Mouse (Mus musculus): ENCODE data around the gene Mymx. TPM values are rescaled to one million over a fixed set of nuclear protein-coding genes. Genes with fewer than 3 reads are reported as not detected.

Gene Mymx
- polyA plus RNA-seq, 1 experiment from 2014 or later = 0.39 TPM

DNA sequence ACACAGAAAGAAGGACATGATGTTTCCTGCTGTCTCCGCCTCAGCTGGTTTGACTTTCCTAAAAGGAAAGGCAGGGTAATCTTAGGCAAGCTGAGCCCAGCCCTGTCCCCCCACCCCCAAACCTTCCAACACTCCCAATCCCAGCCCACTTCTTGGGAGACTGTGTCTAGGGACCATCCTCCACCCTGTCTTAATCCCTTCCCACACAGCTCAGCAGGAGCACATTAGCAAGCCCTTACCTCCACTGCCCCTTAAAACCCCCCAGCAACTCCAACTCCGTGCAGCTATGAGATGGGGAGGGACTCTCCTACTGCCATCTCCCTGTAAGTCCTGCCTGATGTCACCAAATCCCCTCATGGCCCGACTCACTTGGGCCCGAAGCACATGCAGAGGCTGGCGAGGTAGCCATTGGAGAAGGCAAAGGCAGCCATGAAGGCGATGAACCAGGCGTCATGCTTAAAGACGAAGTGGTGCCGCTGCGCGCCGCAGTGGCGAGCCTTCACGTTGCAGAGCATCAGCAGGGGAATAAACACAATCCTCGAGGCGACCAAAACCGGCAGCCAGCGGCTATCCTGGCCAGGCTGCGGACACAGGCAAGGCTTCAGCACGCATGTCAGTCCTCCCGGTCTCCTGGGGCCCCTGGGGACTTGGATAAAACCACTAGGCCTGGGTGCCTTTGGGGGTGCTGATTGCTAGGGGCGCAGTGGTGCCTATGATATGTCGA is 16.0 kb downstream of the Mymx start:
- no peak overlapping the region for H3K4me2 ChIP-seq (ENCODE audit: low read depth, low read length)

GRCm38 (mm10) chr17:45584939-45585678 is 16.8 kb downstream of the Mymx start:
- H3K9ac ChIP-seq (ENCODE audit: low read length) = peak overlapping the region; percentile 48

More for the DNA sequence above, 16.0 kb downstream of the Mymx start:
- H3K9ac ChIP-seq (ENCODE audit: low read length) = peak overlapping the region; percentile 8; the same call in 1 of the 2 replicates
- H3K4me3 ChIP-seq (ENCODE audit: low read length) = no peak overlapping the region
- H3K27me3 ChIP-seq (ENCODE audit: control insufficient read depth, insufficient read depth, low read depth, low read length) = no peaks in the 10 kb centered on the region
- peaks cover 32% of the 10 kb centered on the region for H3K4me1 ChIP-seq (replicated peaks; ENCODE audit: control insufficient read depth, insufficient read depth, low read length)
- peak overlapping the region; percentile 93 for H3K27ac ChIP-seq (ENCODE audit: low read length)
- 69% methylated on average over 23 of the region's 23 CpGs for WGBS
- peaks cover 10% of the 10 kb centered on the region for H3K36me3 ChIP-seq (ENCODE audit: control insufficient read depth, insufficient read depth, low read length)
- peak; percentile 1; the same call in 1 of the 2 replicates for ATAC-seq (ENCODE audit: low read depth)
- peaks cover 3% of the 10 kb centered on the region; the same call in 1 of the 2 replicates for H3K9me3 ChIP-seq (ENCODE audit: control insufficient read depth, low read length)

DNA sequence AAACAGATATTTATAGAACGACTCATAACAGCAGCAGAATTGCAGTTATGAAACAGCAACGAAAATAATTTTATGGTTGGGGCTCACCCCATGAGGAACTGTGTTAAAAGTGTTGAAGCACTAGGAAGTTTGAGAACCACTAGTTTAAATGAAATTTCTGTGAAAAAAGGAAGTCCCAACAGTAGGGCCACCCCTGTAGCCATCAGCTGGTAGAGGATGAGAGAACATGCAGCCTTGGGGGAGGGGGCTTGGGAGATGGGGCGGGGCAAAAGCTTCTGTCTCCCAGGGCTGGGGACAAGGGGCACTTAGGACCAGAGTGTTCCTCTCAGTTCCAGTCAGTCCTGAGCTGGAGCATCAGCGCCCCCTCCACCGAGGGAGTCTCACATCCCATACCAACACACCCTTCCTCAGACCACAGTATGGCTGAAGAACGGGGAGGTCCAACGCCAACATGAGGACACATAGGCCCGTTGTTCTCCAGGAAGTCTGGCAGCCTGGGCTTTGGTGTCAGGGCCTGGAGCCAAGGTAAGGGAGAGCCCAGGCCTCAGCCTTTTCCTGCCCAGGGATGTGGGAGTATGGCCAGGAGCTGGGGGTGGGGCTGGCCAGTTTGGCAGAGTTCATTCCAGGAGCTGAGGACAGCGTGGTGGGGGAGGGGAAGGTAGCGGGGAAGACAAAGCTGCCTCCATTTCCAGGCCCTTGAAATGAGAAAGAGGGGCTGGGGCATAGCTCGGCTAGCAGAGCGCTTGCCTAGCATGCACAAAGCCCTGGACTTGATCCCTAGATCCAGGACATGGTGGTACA is 17.6 kb downstream of the Mymx start:
- Histone ChIP-seq H3K27me3 (ENCODE audit: control insufficient read depth, insufficient read depth, low read depth, low read length) (no peaks in the 10 kb centered on the region), H3K4me1 (replicated peaks; ENCODE audit: control insufficient read depth, insufficient read depth, low read length) (peaks cover 32% of the 10 kb centered on the region), H3K4me3 (ENCODE audit: low read length) (no peak overlapping the region), H3K27ac (ENCODE audit: low read length) (peak overlapping the region; percentile 93), H3K9ac (ENCODE audit: low read length) (peak overlapping the region; percentile 48), H3K4me2 (ENCODE audit: low read depth, low read length) (peak overlapping the region; percentile 12; the same call in 1 of the 2 replicates), H3K9me3 (ENCODE audit: control insufficient read depth, low read length) (peaks cover 3% of the 10 kb centered on the region; the same call in 1 of the 2 replicates), H3K36me3 (ENCODE audit: control insufficient read depth, insufficient read depth, low read length) (peaks cover 10% of the 10 kb centered on the region)
- 34% methylated on average over 12 of the region's 12 CpGs for WGBS
- peak; percentile 79 for ATAC-seq (ENCODE audit: low read depth)

More at GRCm38 (mm10) chr17:45584939-45585678, 16.8 kb downstream of the Mymx start:
- Histone ChIP-seq H3K4me3 (ENCODE audit: low read length) (no peak overlapping the region), H3K36me3 (ENCODE audit: control insufficient read depth, insufficient read depth, low read length) (peaks cover 10% of the 10 kb centered on the region), H3K4me2 (ENCODE audit: low read depth, low read length) (peak overlapping the region; percentile 12; the same call in 1 of the 2 replicates), H3K27ac (ENCODE audit: low read length) (peak overlapping the region; percentile 93), H3K4me1 (replicated peaks; ENCODE audit: control insufficient read depth, insufficient read depth, low read length) (peaks cover 32% of the 10 kb centered on the region), H3K9me3 (ENCODE audit: control insufficient read depth, low read length) (peaks cover 3% of the 10 kb centered on the region; the same call in 1 of the 2 replicates), H3K27me3 (ENCODE audit: control insufficient read depth, insufficient read depth, low read depth, low read length) (no peaks in the 10 kb centered on the region)
- ATAC-seq (ENCODE audit: low read depth) = peak; percentile 58
- 22% methylated on average over 14 of the region's 14 CpGs for WGBS

- Histone ChIP-seq H3K27ac (ENCODE audit: low read length) (no peak overlapping the region), H3K4me2 (ENCODE audit: low read depth, low read length) (no peak overlapping the region)
These were observed 19.1 kb downstream of the Mymx start for GRCm38 (mm10) chr17:45582715-45583355.

GRCm38 (mm10) chr17:45582188-45582587 is 19.7 kb downstream of the Mymx start:
- no peak overlapping the region for H3K4me2 ChIP-seq (ENCODE audit: low read depth, low read length)
- no peak overlapping the region for H3K4me3 ChIP-seq (ENCODE audit: low read length)
- peaks cover 35% of the 10 kb centered on the region for H3K4me1 ChIP-seq (replicated peaks; ENCODE audit: control insufficient read depth, insufficient read depth, low read length)
- H3K9ac ChIP-seq (ENCODE audit: low read length) = no peak overlapping the region
- peaks cover 3% of the 10 kb centered on the region; the same call in 1 of the 2 replicates for H3K9me3 ChIP-seq (ENCODE audit: control insufficient read depth, low read length)
- ATAC-seq (ENCODE audit: low read depth) = no peak
- H3K36me3 ChIP-seq (ENCODE audit: control insufficient read depth, insufficient read depth, low read length) = peaks cover 9% of the 10 kb centered on the region
- WGBS = 91% methylated on average over 6 of the region's 6 CpGs
- no peak overlapping the region for H3K27ac ChIP-seq (ENCODE audit: low read length)
- no peaks in the 10 kb centered on the region for H3K27me3 ChIP-seq (ENCODE audit: control insufficient read depth, insufficient read depth, low read depth, low read length)

More at GRCm38 (mm10) chr17:45582715-45583355, 19.1 kb downstream of the Mymx start:
- Histone ChIP-seq H3K9me3 (ENCODE audit: control insufficient read depth, low read length) (peaks cover 3% of the 10 kb centered on the region; the same call in 1 of the 2 replicates), H3K27me3 (ENCODE audit: control insufficient read depth, insufficient read depth, low read depth, low read length) (no peaks in the 10 kb centered on the region), H3K36me3 (ENCODE audit: control insufficient read depth, insufficient read depth, low read length) (peaks cover 10% of the 10 kb centered on the region), H3K4me3 (ENCODE audit: low read length) (no peak overlapping the region), H3K4me1 (replicated peaks; ENCODE audit: control insufficient read depth, insufficient read depth, low read length) (peaks cover 35% of the 10 kb centered on the region), H3K9ac (ENCODE audit: low read length) (no peak overlapping the region)
- no peak for ATAC-seq (ENCODE audit: low read depth)
- WGBS = 63% methylated on average over 6 of the region's 6 CpGs

- peaks cover 35% of the 10 kb centered on the region for H3K4me1 ChIP-seq (replicated peaks; ENCODE audit: control insufficient read depth, insufficient read depth, low read length)
- H3K4me2 ChIP-seq (ENCODE audit: low read depth, low read length) = no peak overlapping the region
These were observed 20.3 kb downstream of the Mymx start for GRCm38 (mm10) chr17:45581567-45581983.

DNA sequence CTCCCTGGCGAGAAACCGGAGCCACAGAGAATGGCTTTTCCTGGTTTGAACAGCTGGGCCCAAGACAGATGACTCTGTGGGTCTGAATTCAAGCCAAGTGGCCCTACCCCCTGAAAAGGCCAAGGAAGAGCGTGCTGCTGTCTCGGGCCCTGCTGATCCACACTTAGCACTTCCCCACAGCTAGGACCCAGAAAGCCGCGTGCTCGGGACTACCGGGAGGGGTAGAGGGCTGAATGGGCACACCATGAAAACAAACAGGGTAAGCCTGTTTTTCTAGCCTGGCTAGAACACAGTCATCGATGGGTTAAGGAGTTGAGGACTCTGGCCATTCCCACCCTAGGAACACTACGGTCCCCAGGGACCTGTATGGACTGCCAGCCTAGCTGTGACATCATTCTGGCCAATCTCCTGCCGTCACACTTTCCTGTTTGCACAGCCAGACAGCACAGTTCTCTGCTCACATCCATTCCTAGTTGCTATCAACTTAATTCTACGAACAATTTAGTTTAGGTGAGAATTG is 20.9 kb downstream of the Mymx start:
- Histone ChIP-seq H3K27me3 (ENCODE audit: control insufficient read depth, insufficient read depth, low read depth, low read length) (no peaks in the 10 kb centered on the region), H3K27ac (ENCODE audit: low read length) (peak overlapping the region; percentile 34), H3K36me3 (ENCODE audit: control insufficient read depth, insufficient read depth, low read length) (no peaks in the 10 kb centered on the region), H3K4me2 (ENCODE audit: low read depth, low read length) (peak overlapping the region; percentile 8; the same call in 1 of the 2 replicates), H3K9me3 (ENCODE audit: control insufficient read depth, low read length) (no peaks in the 10 kb centered on the region), H3K4me3 (ENCODE audit: low read length) (no peak overlapping the region), H3K9ac (ENCODE audit: low read length) (peak overlapping the region; percentile 40; the same call in 1 of the 2 replicates), H3K4me1 (replicated peaks; ENCODE audit: control insufficient read depth, insufficient read depth, low read length) (peaks cover 33% of the 10 kb centered on the region)
- WGBS = 17% methylated on average over 12 of the region's 12 CpGs
- peak; percentile 23; the same call in 1 of the 2 replicates for ATAC-seq (ENCODE audit: low read depth)

More at GRCm38 (mm10) chr17:45581567-45581983, 20.3 kb downstream of the Mymx start:
- Histone ChIP-seq H3K27me3 (ENCODE audit: control insufficient read depth, insufficient read depth, low read depth, low read length) (no peaks in the 10 kb centered on the region), H3K36me3 (ENCODE audit: control insufficient read depth, insufficient read depth, low read length) (peaks cover 3% of the 10 kb centered on the region), H3K4me3 (ENCODE audit: low read length) (no peak overlapping the region), H3K9ac (ENCODE audit: low read length) (no peak overlapping the region), H3K27ac (ENCODE audit: low read length) (peak overlapping the region; percentile 34; the same call in 1 of the 2 replicates), H3K9me3 (ENCODE audit: control insufficient read depth, low read length) (peaks cover 3% of the 10 kb centered on the region; the same call in 1 of the 2 replicates)
- WGBS = 3% methylated on average over 2 of the region's 2 CpGs
- peak; percentile 29; the same call in 1 of the 2 replicates for ATAC-seq (ENCODE audit: low read depth)

DNA sequence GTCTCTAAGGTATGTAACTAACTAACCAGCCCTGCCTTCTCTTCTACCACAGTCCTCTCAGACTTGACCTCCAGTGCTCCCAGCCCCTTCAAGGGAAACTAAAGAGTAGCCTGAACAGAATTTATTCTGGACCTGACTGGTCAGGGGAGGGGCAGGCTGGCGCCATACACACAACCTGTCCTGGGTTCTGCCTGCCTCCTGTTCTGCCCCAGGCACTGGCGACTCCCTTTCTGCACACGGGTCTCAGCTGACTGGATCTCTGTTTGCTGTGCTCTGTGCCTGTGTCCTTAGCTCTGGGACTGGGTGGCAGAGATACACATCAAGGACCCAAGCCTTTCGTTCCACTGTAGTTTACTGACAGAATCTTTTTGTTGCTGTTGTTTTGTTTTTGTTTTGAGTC is 22.3 kb downstream of the Mymx start:
- peaks cover 20% of the 10 kb centered on the region for H3K4me1 ChIP-seq (replicated peaks; ENCODE audit: control insufficient read depth, insufficient read depth, low read length)
- no peak for ATAC-seq (ENCODE audit: low read depth)
- no peaks in the 10 kb centered on the region for H3K9me3 ChIP-seq (ENCODE audit: control insufficient read depth, low read length)
- no peak overlapping the region for H3K4me3 ChIP-seq (ENCODE audit: low read length)
- H3K36me3 ChIP-seq (ENCODE audit: control insufficient read depth, insufficient read depth, low read length) = no peaks in the 10 kb centered on the region
- no peak overlapping the region for H3K27ac ChIP-seq (ENCODE audit: low read length)
- H3K27me3 ChIP-seq (ENCODE audit: control insufficient read depth, insufficient read depth, low read depth, low read length) = no peaks in the 10 kb centered on the region
- H3K9ac ChIP-seq (ENCODE audit: low read length) = no peak overlapping the region
- H3K4me2 ChIP-seq (ENCODE audit: low read depth, low read length) = no peak overlapping the region
- WGBS = 77% methylated on average over 4 of the region's 4 CpGs
